Mouse (Mus musculus) thymus, adult 2 months (tissue): Measurements from ENCODE around the gene Batf2.

Experiments used
- CTCF ChIP-seq: fragments of 200-500 bp; IDR thresholded peaks from 2 replicates; pipeline ENCODE4 v1.5.1; 2012; ENCODE audit warnings: mild to moderate bottlenecking, control low read depth, low read length, moderate library complexity, borderline replicate concordance; ENCODE audit not compliant: control insufficient read depth, poor library complexity, insufficient read depth; ENCODE audit errors: extremely low read depth
- POLR2A ChIP-seq: fragments of 200-500 bp; IDR thresholded peaks from 2 replicates; pipeline ENCODE4 v1.6.1; 2012; ENCODE audit warnings: mild to moderate bottlenecking, low read length, control low read depth, moderate library complexity; ENCODE audit not compliant: control insufficient read depth, poor library complexity, insufficient read depth; ENCODE audit errors: extremely low read depth

DNA sequence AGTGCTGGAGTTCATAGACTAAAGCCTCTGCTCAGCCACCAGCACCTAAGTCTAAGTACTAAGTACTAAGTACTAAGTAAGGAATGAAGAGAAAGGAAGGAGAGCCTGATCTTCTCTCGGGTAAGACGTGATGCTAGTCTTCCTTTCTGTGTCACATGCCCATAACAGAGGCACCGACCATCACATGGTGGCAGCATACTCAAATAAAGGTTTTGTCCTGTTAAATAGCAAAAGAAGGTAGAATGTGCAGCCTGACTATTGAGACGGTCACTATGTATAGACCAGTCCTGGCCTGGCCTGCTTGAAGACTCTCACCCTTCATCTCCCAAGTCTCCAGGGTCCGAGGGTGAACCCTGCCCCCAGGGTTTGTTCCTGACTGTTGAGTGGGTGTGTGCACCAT, 4.1 kb downstream of the Batf2 start:
- TF ChIP-seq POLR2A (no peak), CTCF (no peak)
